Mouse (Mus musculus): Measurements from ENCODE around the gene Gm4881.

Gm4881 gene

DNA sequence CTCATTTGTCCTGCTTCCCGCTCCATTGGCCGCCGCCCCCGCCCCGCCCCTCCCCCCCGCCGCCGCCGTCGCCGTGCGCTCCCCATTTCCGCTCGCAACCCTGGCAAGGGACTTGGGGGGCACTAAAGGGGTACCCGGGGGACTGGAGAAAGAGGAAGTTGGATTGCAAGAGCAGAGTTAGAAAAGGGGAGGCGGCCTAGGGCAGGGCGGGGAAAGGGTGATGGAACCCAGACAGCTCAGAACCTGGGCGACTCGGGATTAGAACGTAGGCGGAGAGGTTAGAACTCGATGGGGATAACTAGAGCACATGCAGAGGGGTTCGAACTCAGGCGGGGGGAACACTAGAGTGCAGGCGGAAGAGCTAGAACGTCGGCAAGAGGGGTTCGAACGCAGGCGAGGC lies 10.2 kb upstream of the Gm4881 start:
- no peak for DNase-seq (ENCODE audit: low spot score)

DNA sequence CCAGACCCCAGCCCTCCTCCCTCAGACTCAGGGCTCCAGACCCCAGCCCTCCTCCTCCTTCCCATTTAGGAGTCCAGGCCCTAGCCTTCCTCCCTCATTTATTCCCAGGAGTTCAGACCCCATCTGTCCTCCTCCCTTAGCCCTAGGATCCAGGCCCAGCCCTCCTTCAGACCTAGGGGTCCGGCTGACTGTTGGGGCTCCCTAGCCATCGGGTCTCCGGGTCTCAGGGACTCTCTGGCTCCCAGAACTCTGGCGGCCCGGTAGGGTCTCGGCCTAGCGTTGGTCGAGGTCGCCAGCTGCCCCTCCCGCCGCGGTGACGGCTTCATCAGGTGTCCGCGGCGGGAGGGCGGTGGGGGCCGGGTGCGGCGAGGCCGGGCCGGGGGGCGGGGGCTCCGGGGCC lies 9.7 kb upstream of the Gm4881 start:
- DNase-seq (ENCODE audit: low spot score): no peak

DNA sequence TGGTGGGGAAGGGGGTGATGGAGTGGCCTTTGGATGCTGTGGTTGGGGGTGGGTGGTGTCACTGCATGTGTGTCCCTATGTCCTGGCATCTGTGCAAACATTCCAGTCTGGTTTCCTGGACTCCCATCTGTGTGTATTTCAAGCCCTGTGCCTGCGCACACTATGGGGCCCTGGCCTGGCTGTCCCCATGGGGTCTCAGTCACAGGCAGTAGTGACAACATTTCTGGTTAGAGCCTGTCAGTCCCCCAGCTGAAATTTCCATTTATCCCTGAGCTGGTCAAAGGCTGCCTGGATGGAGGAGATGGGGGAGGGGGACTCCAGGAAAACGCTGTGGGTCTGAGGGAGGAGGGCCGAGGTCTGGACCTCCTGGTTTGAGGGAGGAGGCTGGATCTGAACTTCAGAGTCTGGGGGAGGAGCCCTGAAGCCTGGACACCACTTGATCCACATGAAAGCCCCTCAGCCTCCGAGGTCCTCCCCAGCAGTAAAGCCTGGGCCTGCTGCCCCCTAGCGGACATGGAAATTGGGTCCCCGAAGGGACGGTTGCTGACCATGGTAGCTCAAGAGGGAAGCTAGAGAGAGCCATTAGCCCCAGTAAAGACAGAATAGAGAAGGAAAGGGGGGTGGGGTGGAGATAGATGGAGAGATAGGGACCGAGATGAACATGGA lies 5.8 kb upstream of the Gm4881 start:
- peak; percentile 67 for DNase-seq (ENCODE audit: low spot score)

DNA sequence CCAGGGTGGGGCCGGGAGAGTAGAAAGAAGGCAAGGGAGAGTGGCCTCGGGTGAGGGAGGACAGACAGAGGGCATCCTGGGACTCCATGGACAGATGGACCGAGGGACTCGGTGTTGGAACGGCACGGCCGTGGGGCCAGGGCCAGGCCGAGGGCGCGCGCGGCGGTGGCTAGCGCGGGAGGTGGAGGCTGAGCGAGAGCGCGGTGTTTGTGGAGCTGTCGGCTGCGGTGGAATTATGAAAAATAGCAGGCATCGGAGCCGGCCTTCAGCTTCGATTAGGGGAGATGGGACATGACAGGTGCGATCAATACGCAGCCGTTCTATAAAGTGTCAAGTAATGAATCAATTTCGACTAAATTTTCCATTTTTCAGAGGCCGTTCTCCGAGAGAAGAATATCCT lies 4.5 kb upstream of the Gm4881 start:
- no peak for DNase-seq (ENCODE audit: low spot score)

DNA sequence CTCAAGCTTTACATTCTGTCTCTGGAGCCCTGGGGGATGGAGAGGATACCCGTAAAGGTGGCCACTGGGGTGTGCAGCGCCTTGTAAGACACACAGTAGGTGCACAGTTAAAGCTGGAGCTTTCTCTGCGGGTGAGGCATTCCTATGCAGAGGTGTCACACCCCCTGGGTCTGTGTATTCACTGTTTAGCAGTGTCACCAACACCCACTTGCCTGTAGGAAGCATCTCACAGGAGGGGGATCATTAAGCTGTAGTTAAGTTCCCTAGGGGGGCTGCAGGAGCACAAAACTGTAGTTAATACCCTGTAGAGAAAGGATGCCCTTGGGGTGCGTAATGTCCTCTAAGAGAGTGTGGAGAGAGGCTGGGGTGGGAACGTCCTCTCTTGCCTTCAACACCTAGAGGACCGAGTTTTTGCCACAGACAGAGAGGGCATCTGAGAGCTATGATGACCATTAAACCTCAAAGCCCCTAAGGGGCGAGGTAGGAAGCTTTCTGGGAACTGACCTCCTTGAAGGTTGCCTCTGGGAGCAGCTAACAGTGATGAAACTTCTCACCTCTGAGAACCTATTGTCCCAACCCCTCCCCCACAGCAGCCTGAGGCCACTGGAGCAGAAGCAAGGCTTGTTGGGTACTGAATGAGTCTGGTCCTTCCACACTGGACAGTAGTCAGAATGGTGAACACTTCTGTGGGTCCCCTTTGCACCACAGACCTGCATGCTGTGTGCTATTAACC lies 3.2 kb upstream of the Gm4881 start:
- DNase-seq (ENCODE audit: low spot score): no peak

DNA sequence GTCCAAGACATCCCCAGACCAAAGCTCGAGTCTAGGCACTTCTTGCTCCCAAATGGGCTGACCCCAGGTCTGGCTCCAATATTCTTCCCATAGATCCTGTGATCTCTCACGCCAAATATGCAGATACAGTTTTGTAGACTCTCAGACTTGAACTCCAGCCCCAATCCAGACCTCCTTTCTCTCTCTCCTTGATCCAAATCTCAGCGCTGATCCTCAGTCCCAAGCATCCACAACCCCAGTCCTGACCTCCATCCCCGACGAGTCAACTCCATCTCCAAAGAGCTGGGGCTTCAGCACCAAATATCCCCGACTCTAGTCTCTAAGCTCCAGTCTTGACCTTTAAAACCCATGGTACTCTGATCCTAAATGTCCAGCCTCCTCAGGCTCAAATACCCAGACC lies 653 bp downstream of the Gm4881 start:
- DNase-seq (ENCODE audit: low spot score): no peak

DNA sequence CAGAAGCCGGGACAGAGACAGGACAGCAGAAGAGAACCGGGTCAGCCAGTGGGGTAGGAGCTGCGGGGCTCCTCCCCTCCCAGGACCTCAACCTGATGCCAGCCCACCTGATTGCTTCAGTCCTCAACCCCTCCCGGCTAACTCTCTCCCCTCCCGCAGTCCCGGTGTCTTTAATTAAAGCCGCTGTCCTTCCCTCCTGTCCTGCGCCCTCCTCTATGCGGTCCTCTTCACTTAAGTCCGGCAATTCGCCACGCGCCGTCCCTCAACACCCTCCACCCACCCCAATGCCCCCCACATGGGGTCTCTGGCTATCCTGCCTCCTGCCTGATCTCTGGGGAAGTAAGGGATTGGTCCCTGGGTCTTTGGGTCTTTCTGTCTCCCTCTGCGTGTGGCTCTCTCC lies 12.6 kb downstream of the Gm4881 start:
- no peak for DNase-seq (ENCODE audit: low spot score)

DNA sequence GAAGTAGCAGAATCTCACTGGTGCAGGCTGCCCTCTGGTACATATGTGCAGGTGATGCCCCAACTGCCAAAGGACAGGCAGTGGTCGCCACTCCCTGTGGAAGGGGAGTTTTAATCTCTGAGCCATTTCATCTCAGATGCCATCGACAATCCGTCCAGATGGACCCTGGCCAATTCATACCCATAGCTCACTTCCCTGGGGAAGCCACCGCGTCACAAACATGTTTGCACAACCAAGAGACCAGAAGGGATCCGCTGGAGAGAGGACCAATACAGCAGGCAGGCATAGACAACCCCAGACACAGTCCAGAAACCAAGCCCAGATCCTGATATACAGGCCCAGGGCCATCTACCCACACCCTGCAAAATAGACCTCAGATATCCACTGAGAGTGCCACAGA lies 13.8 kb downstream of the Gm4881 start:
- no peak for DNase-seq (ENCODE audit: low spot score)

DNA sequence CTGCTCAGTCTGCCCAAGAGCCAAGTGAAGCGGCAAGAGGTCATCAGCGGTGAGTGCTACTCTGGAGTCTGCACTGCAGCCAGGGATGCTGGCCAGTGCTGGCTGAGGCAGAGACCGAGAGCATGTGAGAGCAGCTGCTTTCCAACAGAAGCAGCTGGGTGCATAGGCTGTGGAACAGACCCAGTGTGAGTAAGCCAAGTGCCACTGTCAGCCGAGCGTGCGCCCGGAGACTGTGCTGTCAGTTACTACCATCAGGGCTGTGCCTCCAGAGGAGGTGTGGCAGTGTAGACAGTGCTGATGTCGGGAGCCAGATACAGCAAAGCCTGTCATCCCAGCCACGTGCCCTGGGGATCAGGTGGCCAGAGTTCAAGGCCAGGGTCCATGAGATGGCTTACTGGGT lies 24.6 kb downstream of the Gm4881 start:
- no peak for DNase-seq (ENCODE audit: low spot score)

DNA sequence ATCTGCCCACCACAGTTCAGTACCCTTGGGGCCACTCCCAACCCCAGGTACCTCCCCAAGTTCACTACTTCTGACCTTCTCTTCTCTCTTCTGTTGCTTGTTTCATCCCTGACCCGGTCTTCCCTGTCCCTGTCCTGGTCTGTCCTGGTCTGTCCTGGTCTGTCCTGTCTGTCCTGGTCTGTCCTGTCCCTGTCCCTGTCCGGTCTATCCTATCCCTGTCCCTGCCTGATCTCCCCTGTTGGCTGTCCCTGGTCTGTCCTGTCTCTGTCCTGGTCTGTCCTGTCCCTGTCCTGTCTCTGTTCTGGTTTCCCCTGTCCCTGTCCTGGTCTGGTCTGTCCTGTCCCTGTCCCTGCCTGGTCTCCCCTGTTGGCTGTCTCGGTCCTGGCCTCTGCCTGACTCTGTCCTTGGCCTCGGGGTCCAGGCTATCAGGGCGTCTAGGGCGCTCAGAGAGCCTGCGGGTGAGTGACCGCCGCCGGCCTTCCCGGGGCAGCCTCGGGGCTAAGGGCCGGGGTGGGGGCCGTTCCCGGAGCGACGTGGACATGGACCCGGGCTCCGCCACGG lies 25.5 kb downstream of the Gm4881 start:
- DNase-seq (ENCODE audit: low spot score): no peak

DNA sequence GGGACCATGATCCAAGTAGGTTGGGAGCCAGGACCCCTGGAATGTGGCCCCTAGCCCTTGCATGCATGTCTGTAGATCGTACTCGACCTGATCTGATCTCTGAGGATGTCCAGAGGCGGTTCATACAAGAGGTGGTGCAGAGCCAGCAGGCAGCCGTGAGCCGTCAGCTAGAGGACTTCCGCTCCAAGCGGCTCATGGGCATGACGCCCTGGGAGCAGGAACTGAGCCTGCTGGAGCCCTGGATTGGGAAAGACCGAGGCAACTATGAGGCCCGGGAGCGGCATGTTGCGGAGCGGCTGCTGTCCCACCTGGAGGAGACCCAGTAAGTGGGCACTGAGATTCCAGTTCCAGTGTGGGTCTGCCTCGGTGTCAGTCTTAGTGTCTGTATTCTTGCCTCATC lies 31.8 kb downstream of the Gm4881 start:
- DNase-seq (ENCODE audit: low spot score): no peak

DNA sequence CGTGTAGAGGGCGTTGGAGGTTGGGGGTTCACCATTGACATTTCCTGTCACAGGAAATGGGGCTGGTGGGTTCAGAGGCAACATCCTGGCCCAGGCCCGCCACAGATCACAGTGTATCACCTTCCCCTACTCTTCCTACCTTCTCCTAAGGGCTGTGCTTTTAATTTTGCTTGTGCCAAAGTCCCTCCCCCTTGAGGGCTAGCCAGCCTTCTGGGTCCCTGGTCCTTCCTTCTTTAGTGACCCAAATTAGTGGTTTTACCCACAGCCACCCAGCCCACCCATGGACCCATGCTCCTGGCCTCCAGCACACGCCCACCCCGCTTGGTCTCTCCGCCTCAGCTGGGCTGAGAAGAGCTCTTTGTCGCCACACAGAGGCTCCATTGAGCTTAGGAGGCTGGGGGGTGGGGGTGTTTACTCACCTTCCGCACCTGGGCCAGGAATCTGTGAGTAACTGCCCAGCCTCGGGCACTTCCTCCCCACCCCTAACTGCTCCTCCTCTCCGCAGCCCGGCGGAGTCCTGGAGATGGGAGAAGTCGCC lies 37.0 kb downstream of the Gm4881 start:
- peak; percentile 79 for DNase-seq (ENCODE audit: low spot score)

DNA sequence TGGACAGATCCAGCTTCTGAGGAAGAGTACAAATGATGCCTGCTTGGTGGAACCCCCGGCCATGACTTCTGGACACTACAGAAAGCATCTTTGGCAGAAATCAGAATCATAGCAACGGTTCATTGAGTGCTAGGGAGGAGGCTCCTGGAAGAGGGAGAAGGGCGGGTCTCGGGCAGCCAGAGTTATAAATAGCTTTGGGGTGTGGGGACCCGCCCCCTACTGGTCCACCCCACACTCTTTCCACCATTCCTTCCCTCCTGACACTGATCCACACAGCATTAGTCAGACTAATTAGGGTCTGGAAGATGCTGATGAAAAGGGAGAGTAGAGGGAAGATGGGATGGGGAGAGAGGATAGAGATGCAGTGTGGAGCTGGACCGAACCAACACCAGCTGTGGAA lies 37.7 kb downstream of the Gm4881 start:
- no peak for DNase-seq (ENCODE audit: low spot score)

DNA sequence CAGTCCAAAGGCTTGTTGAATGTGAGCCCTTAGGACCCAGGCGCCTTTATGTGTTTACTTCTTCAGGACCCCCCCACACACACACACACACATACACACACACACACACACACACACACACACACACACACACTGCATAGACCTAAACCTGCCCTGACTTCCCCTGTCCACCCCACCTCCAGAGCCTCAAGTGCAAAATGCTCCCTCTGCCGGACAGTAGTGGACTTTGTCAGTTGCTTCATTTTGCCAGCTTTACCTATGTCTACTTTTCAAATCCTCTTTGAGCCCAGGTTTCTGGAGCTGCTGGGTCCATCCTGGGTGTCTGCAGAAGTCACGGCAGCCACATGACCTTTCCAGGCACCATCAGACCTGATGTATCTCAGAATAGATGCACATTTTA lies 39.4 kb downstream of the Gm4881 start:
- DNase-seq (ENCODE audit: low spot score): peak; percentile 76

DNA sequence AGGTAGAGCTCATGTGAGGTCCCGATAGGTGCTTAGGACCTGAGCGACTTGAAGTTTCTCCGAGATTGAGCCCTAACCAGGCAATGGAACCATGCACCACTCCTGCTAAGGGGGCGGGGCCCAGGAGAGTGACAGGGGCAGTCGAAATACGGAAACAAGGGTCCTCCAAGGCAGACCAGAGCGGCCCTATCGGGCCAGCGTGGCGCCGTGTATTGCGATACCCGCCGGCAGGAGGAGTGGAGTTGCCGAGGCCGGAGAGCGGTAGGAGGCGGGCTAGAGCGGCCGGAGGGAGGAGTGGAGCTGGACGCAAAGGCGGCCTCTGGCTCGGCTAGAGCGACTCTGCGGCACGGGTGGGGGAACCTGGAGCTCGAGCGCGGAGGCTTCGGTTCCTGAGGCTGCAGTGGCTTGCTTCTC lies 40.2 kb downstream of the Gm4881 start:
- DNase-seq (ENCODE audit: low spot score): peak; percentile 99

DNA sequence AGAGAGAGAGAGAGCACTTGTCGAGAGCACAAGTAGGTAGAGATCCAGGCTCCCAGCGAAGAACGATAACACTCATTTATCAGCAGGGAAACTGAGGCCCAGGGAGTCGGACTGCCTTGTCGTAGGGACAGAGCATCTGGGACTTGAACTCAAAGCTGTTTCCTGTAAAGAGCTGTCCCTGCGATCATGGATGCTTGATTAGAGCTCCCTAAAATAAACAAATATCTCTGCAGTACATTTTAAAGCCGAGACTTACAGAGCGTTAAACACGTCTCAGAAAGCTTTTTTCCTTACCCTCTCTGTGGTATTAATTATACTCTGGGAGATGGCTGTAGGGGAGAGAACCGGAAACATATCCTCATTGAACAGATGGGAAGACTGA lies 40.9 kb downstream of the Gm4881 start:
- DNase-seq (ENCODE audit: low spot score): no peak

DNA sequence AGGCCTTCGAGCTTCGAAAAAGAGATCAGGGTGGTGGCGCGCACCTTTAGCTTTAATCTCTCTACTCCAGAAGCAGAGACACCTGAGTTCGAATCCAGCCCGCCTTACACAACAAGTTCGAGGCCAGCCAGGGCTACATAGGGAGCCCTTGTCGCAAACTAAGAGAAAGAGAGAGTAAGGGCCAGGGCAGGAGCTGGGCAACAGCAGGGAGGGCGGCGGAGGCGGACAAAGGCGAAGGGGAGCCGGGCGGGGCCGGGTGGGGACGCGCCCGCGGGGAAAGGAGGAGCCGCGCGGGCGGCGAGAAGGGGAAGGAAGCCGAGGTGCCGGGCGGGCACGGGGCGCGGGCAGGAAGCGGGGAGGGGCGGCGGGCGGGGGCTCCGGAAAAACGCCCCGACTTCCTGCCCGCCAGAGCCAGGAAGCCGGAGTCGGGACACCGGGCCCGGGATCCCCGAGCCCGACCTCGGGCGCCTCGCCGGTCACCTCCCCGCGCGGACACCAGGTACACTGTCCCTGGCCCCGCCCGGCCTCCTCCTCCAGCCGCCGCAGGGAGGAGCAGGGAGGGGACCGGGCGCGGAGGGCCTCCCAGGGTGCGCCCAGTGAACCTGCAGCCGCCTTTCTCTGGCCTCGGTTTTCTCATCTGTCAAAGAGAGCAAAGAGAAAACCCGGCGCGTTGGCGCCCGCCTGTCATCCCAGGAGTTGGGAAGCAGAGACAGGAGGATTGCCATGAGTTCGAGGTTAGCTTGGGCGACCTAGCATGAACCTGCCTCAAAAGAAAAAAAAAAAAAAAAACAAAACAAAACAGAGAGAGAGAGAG lies 41.5 kb downstream of the Gm4881 start, which contains the start of gene Arhgef1:
Gene Arhgef1 (plus strand): TSS at position 283 of the 814 bp plus-strand sequence.
- DNase-seq (ENCODE audit: low spot score): peak; percentile 77

DNA sequence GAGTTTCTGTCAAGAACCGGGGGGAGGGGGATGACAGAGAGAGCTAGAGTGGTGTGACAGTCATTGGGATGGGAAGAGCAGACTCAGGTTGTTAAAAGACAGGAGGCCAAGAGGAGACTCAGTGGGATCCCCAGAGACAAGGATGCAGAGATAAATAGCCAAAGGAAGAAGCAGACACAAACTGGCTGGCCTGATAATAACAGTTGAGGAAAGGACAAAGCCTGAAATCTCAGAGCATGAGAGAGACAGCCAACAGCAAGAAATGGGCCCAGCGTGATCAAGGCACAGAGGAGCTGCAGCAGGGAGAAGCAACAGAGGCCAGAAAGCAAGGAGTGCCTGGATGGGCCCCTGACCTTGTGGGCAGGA lies 42.0 kb downstream of the Gm4881 start:
- no peak for DNase-seq (ENCODE audit: low spot score)

DNA sequence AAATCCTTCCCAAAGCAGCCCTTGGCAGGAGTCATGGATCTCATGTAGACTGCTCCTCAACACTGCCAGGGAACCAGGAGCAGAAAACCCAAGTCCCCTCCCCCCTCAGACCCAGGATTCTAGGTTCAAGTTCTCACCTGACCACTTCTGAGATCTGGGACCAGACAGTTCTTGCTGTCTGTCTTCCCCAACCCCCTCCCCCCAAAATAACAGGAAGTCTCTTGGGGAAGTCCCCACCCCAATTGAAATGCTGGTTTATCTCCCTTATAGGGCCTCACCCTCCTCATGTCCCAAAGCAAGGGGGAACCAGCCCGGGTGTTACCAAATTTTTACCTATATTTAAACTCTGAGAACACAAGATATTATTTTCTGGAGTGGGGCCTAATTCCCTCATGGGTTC lies 42.5 kb downstream of the Gm4881 start:
- DNase-seq (ENCODE audit: low spot score): peak; percentile 40

DNA sequence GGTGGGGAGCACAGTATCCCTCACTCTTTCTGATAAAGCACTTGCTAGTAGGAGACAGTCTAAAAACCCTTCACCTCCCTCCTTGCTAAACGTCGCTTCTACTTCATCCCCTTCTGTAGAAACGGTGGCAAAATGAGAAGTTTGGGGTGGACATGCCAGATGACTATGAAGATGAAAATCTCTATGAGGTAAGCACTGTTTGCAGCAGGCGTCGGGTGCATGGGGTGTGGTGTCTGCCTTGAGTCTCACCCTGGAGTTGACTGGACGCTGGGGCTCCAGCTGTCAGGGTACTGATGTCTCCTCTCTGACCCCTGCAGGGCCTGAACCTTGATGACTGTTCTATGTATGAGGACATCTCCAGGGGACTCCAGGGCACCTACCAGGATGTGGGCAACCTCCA lies 43.2 kb downstream of the Gm4881 start:
- DNase-seq (ENCODE audit: low spot score): no peak

DNA sequence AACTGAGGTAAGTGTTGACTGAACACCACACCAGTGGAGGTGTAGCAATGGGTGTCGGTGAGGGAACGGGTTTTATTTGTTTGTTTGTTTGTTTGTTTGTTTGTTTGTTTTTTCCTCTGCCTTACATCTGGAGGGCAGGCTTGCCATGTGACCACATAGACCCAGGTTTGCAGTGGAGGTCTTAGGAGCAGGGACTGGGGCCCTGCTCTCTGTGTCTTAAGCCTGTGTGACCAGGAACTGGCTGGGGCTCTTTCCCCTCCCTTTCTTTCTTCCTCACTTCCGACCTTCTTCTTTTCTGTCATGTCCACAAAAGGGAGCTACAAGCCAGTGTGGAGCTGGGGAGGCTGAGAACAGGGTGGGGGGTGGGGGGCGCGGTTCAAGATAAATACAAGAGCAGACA lies 46.3 kb downstream of the Gm4881 start:
- DNase-seq (ENCODE audit: low spot score): no peak

DNA sequence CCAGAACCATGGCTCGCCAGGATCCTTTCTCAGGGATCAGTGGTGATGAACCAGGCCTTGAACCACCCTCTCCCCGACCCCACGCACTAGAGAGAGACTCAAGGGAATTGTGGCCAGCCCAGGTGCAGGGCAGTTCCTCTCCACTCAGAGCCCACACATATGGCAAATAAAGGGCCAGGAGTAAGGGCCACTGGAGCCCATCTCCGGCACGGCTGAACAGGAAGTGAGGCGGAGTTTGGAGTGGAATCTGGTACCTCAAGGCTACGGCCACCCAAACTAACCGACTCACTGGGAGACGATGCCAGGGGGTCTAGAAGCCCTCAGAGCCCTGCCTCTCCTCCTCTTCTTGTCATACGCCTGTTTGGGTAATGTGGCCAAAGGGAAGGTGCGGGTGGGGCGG lies 47.1 kb downstream of the Gm4881 start, which contains the start of gene Cd79a:
Gene Cd79a (plus strand): TSS at position 158 of the 400 bp plus-strand sequence.
- DNase-seq (ENCODE audit: low spot score): peak; percentile 46

Measured in lung, postnatal 25 days (tissue).